Mouse (Mus musculus) forebrain, postnatal 0 days (tissue): ENCODE measurements around the gene Cntn5. TPM values are rescaled to one million over a fixed set of nuclear protein-coding genes. Genes with fewer than 3 reads are reported as not detected.

Source experiments
- ATAC-seq: fragments of 200-750 bp; cut with Nextera tagmentation; 2 replicates; pipeline ENCODE4 v1.8.0; 2017; ENCODE audit warnings: mild to moderate bottlenecking, moderate library complexity
- DNase-seq: peaks from one replicate; pipeline ENCODE4 v3.0.0-alpha.2; 2015
- H3K27ac ChIP-seq: fragments of 300-500 bp; sonication (generic); 2 replicates; pipeline ENCODE4 v1.5.1; 2014; ENCODE audit warnings: low read depth, mild to moderate bottlenecking, antibody characterized with exemption, low read length, moderate library complexity, mixed read lengths
- H3K27me3 ChIP-seq: fragments of 300-500 bp; sonication (generic); 2 replicates; pipeline ENCODE4 v1.6.1; 2014; ENCODE audit warnings: mild to moderate bottlenecking, low read length, mixed read lengths; ENCODE audit not compliant: insufficient read depth
- H3K36me3 ChIP-seq: fragments of 300-500 bp; sonication (generic); 2 replicates; pipeline ENCODE4 v1.6.1; 2014; ENCODE audit warnings: mild to moderate bottlenecking, moderate library complexity; ENCODE audit not compliant: insufficient read depth
- H3K4me1 ChIP-seq: fragments of 300-500 bp; sonication (generic); 2 replicates; pipeline ENCODE4 v1.6.1; 2014; ENCODE audit warnings: antibody characterized with exemption; ENCODE audit not compliant: insufficient read depth
- H3K4me2 ChIP-seq: fragments of 300-500 bp; sonication (generic); 2 replicates; pipeline ENCODE4 v1.6.1; 2014; ENCODE audit warnings: low read depth, mild to moderate bottlenecking, moderate library complexity
- H3K4me3 ChIP-seq: fragments of 300-500 bp; sonication (generic); 2 replicates; pipeline ENCODE4 v1.5.1; 2014; ENCODE audit warnings: low read depth, low read length, mixed read lengths
- H3K9ac ChIP-seq: fragments of 300-500 bp; sonication (generic); 2 replicates; pipeline ENCODE4 v1.6.1; 2014; ENCODE audit warnings: mild to moderate bottlenecking
- H3K9me3 ChIP-seq: fragments of 300-500 bp; sonication (generic); 2 replicates; pipeline ENCODE4 v1.6.1; 2016; ENCODE audit warnings: low read length
- CTCF ChIP-seq: sonication (generic); IDR thresholded peaks from 2 replicates; pipeline ENCODE4 v1.5.1; 2016; ENCODE audit warnings: antibody characterized with exemption, control low read depth, low read depth
- WGBS: fragments of 180-500 bp; shearing (Covaris S2); extraction: QIAGEN DNeasy Blood & Tissue Kit; methylation state at CpG from one replicate; pipeline ENCODE4 v1.1.7; 2014; 5-methylcytosine and 5-hydroxymethylcytosine counted together
- polyA plus RNA-seq: library from polyadenylated mRNA; unstranded; fragments of >200 nt; fragmentation: Nextera tagmentation; extraction: Ambion mirVana; gene quantifications from 2 replicates; pipeline ENCODE4 v1.2.1, GENCODE M21; 2015
- total RNA-seq: library from RNA; depleted of rRNA; stranded (reverse); fragments of >200 nt; gene quantifications from 2 replicates; pipeline ENCODE4 v1.2.3, GENCODE M21; 2014

Cntn5 gene
- total and polyA plus RNA-seq, 2 experiments from 2014 or later: 15.5 to 25.9 TPM

DNA sequence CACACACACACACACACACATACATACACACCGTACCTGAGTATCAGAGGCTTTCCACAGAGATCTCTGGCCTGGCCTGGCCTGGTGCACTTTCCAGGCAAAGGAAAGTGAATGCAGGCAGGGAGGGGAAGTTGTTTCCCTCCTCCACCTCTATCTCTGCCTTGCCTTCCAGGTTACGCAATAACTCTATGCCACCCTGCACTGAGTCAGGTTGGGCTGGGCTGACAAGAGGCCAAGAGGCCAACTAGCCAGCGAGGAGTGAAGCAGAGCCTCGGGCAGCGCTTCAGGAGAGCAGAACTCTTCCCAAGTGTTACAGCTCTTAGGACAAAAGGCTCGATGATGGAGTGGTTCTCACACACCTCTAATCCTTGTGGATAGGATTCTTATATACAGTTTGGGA, 1018.4 kb downstream of the Cntn5 start:
- no peaks in the 10 kb centered on the region for H3K4me1 ChIP-seq
- ATAC-seq (no peak), DNase-seq (no peak)
- H3K9me3 ChIP-seq: no peaks in the 10 kb centered on the region
- H3K36me3 ChIP-seq: no peaks in the 10 kb centered on the region
- H3K4me2 ChIP-seq: no peak overlapping the region
- no peaks in the 10 kb centered on the region for H3K27me3 ChIP-seq
- H3K4me3 ChIP-seq: no peak overlapping the region
- 87% methylated on average over 6 of the region's 6 CpGs for WGBS
- no peak for TF ChIP-seq CTCF
- H3K27ac ChIP-seq: no peak overlapping the region
- no peak overlapping the region for H3K9ac ChIP-seq

DNA sequence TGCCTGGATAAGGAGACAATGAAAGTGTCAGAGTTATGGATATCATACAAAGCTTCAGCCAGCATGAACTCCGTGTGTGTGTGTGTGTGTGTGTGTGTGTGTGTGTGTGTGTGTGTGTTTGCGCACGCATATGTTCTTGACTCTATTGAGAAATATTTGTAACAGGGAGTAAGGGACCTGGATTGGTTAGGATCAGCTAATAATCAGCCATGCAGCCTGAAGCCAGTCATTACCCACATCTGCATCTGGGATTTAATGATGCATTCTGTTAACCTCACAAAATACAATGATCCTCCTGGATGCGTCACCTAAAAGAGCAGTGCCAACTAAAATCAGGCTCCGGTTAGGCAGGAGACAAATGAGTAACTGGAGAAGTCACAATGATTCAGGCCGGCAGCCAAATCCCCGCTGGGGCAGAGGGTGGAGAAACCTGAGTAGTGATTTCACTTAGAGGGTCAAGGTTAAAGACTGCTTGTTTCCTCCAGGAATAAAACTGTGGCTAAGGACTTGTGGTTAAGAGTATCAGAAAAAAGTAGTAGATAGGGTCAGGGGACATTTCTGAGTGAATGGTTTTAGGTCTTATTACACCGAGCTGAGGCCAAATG, 1021.7 kb downstream of the Cntn5 start:
- ATAC-seq (no peak), DNase-seq (no peak)
- TF ChIP-seq CTCF: no peak
- Histone ChIP-seq H3K9me3 (no peaks in the 10 kb centered on the region), H3K27me3 (no peaks in the 10 kb centered on the region), H3K4me3 (no peak overlapping the region), H3K4me2 (no peak overlapping the region), H3K9ac (no peak overlapping the region), H3K27ac (no peak overlapping the region), H3K4me1 (no peaks in the 10 kb centered on the region), H3K36me3 (no peaks in the 10 kb centered on the region)
- WGBS: 60% methylated on average over 8 of the region's 8 CpGs

DNA sequence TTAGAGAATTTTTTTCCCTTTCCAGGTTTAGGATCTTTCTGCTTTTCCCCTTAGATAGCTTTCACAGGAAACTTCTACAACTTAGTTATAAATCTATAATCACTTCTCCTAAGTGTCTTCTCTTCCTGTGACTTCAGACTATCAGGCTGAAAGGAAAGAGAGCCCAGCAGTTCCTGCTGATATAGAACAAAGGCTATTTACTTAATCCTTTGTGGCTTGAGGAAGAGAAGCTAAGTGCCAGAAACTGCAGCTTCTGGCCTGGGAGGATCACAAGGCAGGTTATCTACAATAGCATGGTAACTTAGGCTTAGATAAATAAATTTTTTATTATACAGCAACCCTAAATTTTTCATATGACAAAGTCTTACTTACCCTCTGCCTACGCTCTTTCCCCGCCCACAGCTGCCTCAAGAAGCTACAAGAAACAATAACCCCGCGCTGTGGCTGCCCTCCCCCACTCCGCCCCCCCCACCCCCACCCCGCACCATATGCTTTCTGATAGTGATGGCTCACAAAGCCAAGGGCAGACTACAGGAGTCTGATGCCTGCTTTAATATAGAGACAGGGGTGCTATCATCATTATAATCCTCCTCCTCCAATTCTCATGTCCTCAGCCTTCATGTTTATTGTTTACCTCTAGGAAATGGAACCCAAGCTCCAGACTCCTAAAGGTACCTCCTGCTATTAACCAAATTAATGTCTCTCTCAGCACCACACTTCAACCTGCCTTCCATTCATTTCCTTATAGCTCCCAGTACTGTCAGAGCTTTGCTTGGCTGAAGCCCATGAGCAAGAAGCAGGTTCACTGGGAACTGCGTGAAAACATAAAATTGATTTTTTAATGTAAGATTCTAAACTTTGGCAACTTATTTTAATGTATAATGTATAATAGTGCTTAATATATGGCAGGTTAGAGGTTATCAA, 1032.2 kb downstream of the Cntn5 start:
- 33% methylated on average over 7 of the region's 7 CpGs for WGBS
- H3K27me3 ChIP-seq: no peaks in the 10 kb centered on the region
- H3K4me1 ChIP-seq: no peaks in the 10 kb centered on the region
- H3K9me3 ChIP-seq: no peaks in the 10 kb centered on the region
- H3K4me3 ChIP-seq: no peak overlapping the region
- DNase-seq (no peak), ATAC-seq (no peak)
- H3K9ac ChIP-seq: no peak overlapping the region
- no peak overlapping the region for H3K4me2 ChIP-seq
- TF ChIP-seq CTCF: no peak
- H3K27ac ChIP-seq: no peak overlapping the region
- H3K36me3 ChIP-seq: no peaks in the 10 kb centered on the region

DNA sequence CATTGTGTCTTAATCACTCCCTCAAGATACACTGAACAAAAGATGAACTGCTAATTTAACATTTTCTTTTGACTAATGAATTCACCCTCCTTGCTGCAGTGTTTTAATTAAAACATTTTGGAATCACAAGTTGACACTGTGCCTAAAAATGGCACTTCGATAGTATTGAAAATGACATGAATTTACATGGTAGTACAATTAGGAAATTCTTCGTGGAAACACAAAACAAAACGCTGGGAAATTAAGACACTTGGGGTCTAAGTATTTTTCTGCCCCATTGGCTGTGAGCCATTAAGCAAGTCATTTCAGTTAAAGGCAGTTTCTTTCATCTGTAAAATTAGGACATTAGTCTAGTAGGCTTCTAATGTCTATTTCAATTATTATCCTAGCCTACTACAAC, 1043.9 kb downstream of the Cntn5 start:
- ATAC-seq (peak; percentile 36; the same call in 1 of the 2 replicates), DNase-seq (no peak)
- no peak for TF ChIP-seq CTCF
- H3K9ac ChIP-seq: no peak overlapping the region
- no peak overlapping the region for H3K4me3 ChIP-seq
- WGBS: 29% methylated on average over 3 of the region's 3 CpGs
- no peak overlapping the region for H3K27ac ChIP-seq
- H3K36me3 ChIP-seq: no peaks in the 10 kb centered on the region
- no peak overlapping the region for H3K4me2 ChIP-seq
- H3K27me3 ChIP-seq: no peaks in the 10 kb centered on the region
- no peaks in the 10 kb centered on the region for H3K4me1 ChIP-seq
- no peaks in the 10 kb centered on the region for H3K9me3 ChIP-seq

DNA sequence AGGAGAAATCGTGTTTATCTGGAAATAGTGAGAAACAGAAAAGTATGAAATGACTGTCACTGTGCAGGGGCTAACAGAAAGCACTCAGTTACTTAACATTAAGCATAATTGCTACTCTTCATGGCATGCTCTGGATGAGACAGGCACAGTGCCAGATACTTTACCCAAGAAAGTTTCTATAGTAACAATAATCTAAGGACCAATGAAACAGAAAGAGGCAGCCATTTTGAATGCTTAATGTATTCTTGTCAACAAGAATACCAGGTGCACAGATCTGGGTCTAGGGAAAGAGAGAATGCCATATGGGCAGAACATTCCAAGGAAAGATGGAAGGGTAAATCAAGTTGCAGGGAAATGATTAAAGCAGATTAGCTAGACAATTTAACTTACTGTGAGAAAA, 1045.3 kb downstream of the Cntn5 start:
- ATAC-seq (peak; percentile 38; the same call in 1 of the 2 replicates), DNase-seq (peak; percentile 35)
- no peak overlapping the region for H3K27ac ChIP-seq
- no peaks in the 10 kb centered on the region for H3K4me1 ChIP-seq
- no peaks in the 10 kb centered on the region for H3K36me3 ChIP-seq
- H3K27me3 ChIP-seq: no peaks in the 10 kb centered on the region
- H3K9me3 ChIP-seq: no peaks in the 10 kb centered on the region
- TF ChIP-seq CTCF: no peak
- no peak overlapping the region for H3K9ac ChIP-seq
- WGBS: 51% methylated on average over 1 of the region's 1 CpGs
- H3K4me3 ChIP-seq: no peak overlapping the region
- H3K4me2 ChIP-seq: no peak overlapping the region

DNA sequence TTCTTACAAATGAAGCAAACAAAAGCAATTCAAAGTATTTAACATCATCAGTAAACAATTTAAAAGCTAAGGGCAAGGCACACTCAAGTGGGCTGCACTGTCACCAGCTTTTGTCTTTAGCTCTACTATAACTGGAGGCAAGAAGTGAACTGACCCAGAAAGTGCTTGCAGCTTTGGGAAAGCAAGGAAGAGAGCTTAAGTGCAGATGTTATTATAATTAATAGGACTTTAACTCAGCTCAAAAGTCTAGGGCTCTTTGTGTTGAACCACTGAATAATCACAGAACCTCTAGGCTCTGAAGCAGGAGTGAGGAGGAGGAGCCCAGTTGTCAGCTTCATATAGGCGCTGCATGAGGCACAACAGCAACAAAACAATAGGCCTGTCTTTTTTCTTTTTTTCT, 1049.8 kb downstream of the Cntn5 start:
- Histone ChIP-seq H3K9ac (no peak overlapping the region), H3K27ac (no peak overlapping the region), H3K4me2 (no peak overlapping the region), H3K4me1 (no peaks in the 10 kb centered on the region), H3K27me3 (no peaks in the 10 kb centered on the region), H3K36me3 (no peaks in the 10 kb centered on the region), H3K4me3 (no peak overlapping the region), H3K9me3 (no peaks in the 10 kb centered on the region)
- no peak for TF ChIP-seq CTCF
- WGBS: 27% methylated on average over 1 of the region's 1 CpGs
- ATAC-seq (no peak), DNase-seq (no peak)

DNA sequence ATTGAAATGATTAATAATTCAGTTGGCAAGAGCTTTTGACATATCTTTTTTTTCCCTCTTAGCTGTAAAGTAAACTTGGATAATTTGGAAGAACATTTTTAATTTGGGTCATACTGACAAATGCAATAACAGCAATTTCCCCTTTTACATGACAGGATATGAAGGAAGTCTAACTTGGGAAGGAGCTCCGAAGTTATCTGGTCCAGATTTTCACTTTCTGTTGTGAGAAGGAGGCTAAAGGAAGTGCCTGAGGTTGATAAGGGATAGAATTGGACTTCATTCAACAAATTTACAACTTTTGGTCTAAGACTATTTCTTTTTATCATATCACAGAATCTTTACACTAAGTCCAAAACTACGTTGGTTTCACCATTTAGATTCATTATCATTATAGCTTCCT, 1074.3 kb downstream of the Cntn5 start:
- no peak for ATAC-seq
- WGBS: 82% methylated on average over 2 of the region's 2 CpGs
- no peak for TF ChIP-seq CTCF

More for the DNA sequence above, 1074.3 kb downstream of the Cntn5 start:
- Histone ChIP-seq H3K27me3 (no peaks in the 10 kb centered on the region), H3K9me3 (no peaks in the 10 kb centered on the region), H3K4me3 (no peak overlapping the region), H3K27ac (no peak overlapping the region), H3K4me2 (no peak overlapping the region), H3K36me3 (no peaks in the 10 kb centered on the region), H3K9ac (no peak overlapping the region), H3K4me1 (no peaks in the 10 kb centered on the region)
- no peak for DNase-seq
